In genomic region chr4:55172334-55172891, GRCm38 (mm10) we compare ENCODE assay signal across 10 mouse cellular contexts.
DNase-seq lines count a peak whose midpoint lies in the region.
"Had no signal": no experiment of that assay in that cellular context is flagged by ENCODE, and none has a peak within 500 bp of the region (broad histone marks: within the 10 kb centered on the region; RNA-seq: fewer than 3 reads in every experiment).

No protein-coding gene starts in this region.

- DNase-seq in adrenal gland, adult (ENCODE audit: inconsistent age in 2 of 2, low spot score in 1 of 2), result peak; percentile 24 to 74
- DNase-seq in adrenal gland, adult 18-20 months (ENCODE audit: low spot score in 2 of 2), result no peak
- DNase-seq in heart, adult 8-10 months (ENCODE audit: low spot score), result peak; percentile 23
- DNase-seq in heart, postnatal 25 days (ENCODE audit: low spot score), result no peak
- DNase-seq in cerebellum, adult 11-12 months, result peak; percentile 32
- peak; percentile 4 to 6 for DNase-seq in heart, postnatal 36 days
- DNase-seq in spleen, postnatal 10 days (ENCODE audit: low spot score in 2 of 2), result no peak
- DNase-seq in left cerebral cortex, postnatal 4 days, result no peak
- DNase-seq: embryo, embryonic 11 days; kidney, adult 2 months had no signal

- intact Hi-C loops in heart, postnatal 25 days (cut with DNase I), result no loop called here
- intact Hi-C loops in heart, postnatal 36 days (cut with DNase I), result no loop called here
- intact Hi-C loops in left cerebral cortex, postnatal 4 days (cut with DNase I), result no loop called here

Comparison
In these comparisons a context has a peak if more than half of its experiments do, and no peak if none do; other contexts are left out.
1. DNase-seq: peak in adrenal gland, adult (2 of 2), heart, adult 8-10 months (single experiment), cerebellum, adult 11-12 months (single experiment) and heart, postnatal 36 days (2 of 2); none in adrenal gland, adult 18-20 months (0 of 2), heart, postnatal 25 days (single experiment), spleen, postnatal 10 days (0 of 2) and left cerebral cortex, postnatal 4 days (single experiment).